Mouse (Mus musculus) CH12.LX (cell line): ENCODE measurements around the gene Plod1.

Experiments
- CTCF ChIP-seq, 2 experiments: IDR thresholded peaks in 1 of 2; conservative IDR thresholded peaks in 1 of 2; 2 replicates each; pipeline ENCODE4 v1.5.1; 2011 to 2012; ENCODE audit warnings: low read depth in 2 of 2, low read length in 2 of 2, improper control_type of control experiment in 1 of 2, inconsistent platforms in 1 of 2, mild to moderate bottlenecking in 1 of 2, moderate library complexity in 1 of 2
- HCFC1 ChIP-seq: IDR thresholded peaks from 2 replicates; pipeline ENCODE4 v1.6.1; 2012; ENCODE audit warnings: low read depth, mild to moderate bottlenecking, inconsistent platforms, low read length, improper control_type of control experiment
- MAX ChIP-seq: IDR thresholded peaks from 2 replicates; pipeline ENCODE4 v1.6.1; 2011; ENCODE audit warnings: low read length, improper control_type of control experiment
- NRF1 ChIP-seq: IDR thresholded peaks from 2 replicates; pipeline ENCODE4 v1.6.1; 2014; ENCODE audit warnings: low read depth, mild to moderate bottlenecking, inconsistent platforms, low read length, improper control_type of control experiment, moderate library complexity
- PAX5 ChIP-seq: IDR thresholded peaks from 2 replicates; pipeline ENCODE4 v1.6.1; 2012; ENCODE audit warnings: low read length, inconsistent platforms, mixed read lengths
- POLR2A ChIP-seq: IDR thresholded peaks from 2 replicates; pipeline ENCODE4 v1.6.1; 2011; ENCODE audit warnings: low read depth, mild to moderate bottlenecking, improper control_type of control experiment, low read length
- POLR2AphosphoS2 ChIP-seq: IDR thresholded peaks from 2 replicates; pipeline ENCODE4 v1.6.1; 2011; ENCODE audit warnings: low read depth, low read length, improper control_type of control experiment
- RAD21 ChIP-seq: IDR thresholded peaks from 2 replicates; pipeline ENCODE4 v1.6.1; 2011; ENCODE audit warnings: low read depth, mild to moderate bottlenecking, low read length, improper control_type of control experiment, moderate library complexity
- ZMIZ1 ChIP-seq: IDR thresholded peaks from 2 replicates; pipeline ENCODE4 v1.6.1; 2012; ENCODE audit warnings: low read depth, mild to moderate bottlenecking, inconsistent platforms, low read length, improper control_type of control experiment

DNA sequence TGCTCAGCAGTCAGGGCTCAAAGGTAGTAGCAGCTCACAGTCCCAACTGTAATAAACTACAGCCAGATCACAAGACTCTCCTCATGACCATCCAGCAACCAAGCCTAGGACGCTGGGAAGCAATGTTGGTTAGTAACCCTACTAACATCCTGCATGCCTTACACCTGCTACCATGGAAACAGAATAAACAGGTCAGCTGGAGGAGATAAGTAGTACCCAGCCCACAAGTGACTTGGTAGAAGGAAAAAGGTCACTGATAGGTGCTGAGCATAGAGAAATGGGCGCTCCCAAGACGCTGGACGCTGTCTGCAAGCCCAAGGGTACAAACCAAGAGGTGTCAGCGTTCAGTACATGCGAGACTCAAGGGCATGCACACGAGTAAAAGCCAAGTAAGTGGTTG lies 36.1 kb downstream of the Plod1 start:
- TF ChIP-seq POLR2A (no peak), CTCF (conservative IDR thresholded peaks at IDR 0.05 in 1 of 2, IDR thresholded peaks at IDR 0.05 in 1 of 2; ENCODE audit: low read depth in 2 of 2, low read length in 2 of 2) (no peak), ZMIZ1 (no peak), RAD21 (no peak), POLR2AphosphoS2 (no peak), MAX (no peak), NRF1 (no peak), HCFC1 (no peak), PAX5 (no peak)
